Comparison of ENCODE assay signal across 8 mouse cellular contexts in genomic region chr10:60807531-60808185, GRCm38 (mm10). TPM values are rescaled to one million over a fixed set of nuclear protein-coding genes. Genes with fewer than 3 reads are reported as not detected.
DNase-seq lines count a peak whose midpoint lies in the region; ATAC-seq and TF ChIP-seq lines count a peak whose summit lies in the region.

No protein-coding gene starts in this region.

- H3K27me3 ChIP-seq in cerebellum, adult 2 months (ENCODE audit: control insufficient read depth, insufficient read depth, low read length) = no peaks in the 10 kb centered on the region
- no peaks in the 10 kb centered on the region for H3K27me3 ChIP-seq in forebrain, embryonic 11.5 days (ENCODE audit: control insufficient read depth, insufficient read depth, low read length)

- ATAC-seq in forebrain, embryonic 11.5 days (replicated peaks; ENCODE audit: low FRiP score) = no peak; the same call in 1 of the 2 replicates
- no peak for ATAC-seq in frontal cortex, adult (ENCODE audit: low TSS enrichment)

- TF ChIP-seq CTCF in cerebellum, adult 2 months (IDR thresholded peaks at IDR 0.05; ENCODE audit: borderline replicate concordance, insufficient read depth, low read depth, low read length) = no peak

- no peak overlapping the region for H3K27ac ChIP-seq in cerebellum, adult 2 months (ENCODE audit: insufficient read depth, low read length)
- H3K27ac ChIP-seq in forebrain, embryonic 11.5 days (ENCODE audit: low read depth, low read length) = peak overlapping the region; percentile 12; the same call in 1 of the 2 replicates

- H3K4me2 ChIP-seq in forebrain, embryonic 11.5 days (ENCODE audit: low read depth, low read length, severe bottlenecking) = 0 out of 2 replicates have a peak overlapping the region, but pooled peaks have one; percentile 6

- intact Hi-C loops in heart, postnatal 10 days (cut with DNase I) = loop anchor here (2.0 kb wide), 1 partner anchor 23 kb away; the partner anchor contains the start of gene Unc5b

- no peak for TF ChIP-seq POLR2A in cerebellum, adult 2 months (IDR thresholded peaks at IDR 0.05; ENCODE audit: borderline replicate concordance, insufficient read depth, low read length)

- WGBS in cerebellum, adult 2 months = 15% methylated on average over 22 of the region's 22 CpGs
- WGBS in forebrain, embryonic 11.5 days = 30% methylated on average over 22 of the region's 22 CpGs

- peaks cover 77% of the 10 kb centered on the region for H3K4me1 ChIP-seq in cerebellum, adult 2 months (ENCODE audit: control insufficient read depth, insufficient read depth, low read length)
- peaks cover 29% of the 10 kb centered on the region; the same call in 1 of the 2 replicates for H3K4me1 ChIP-seq in forebrain, embryonic 11.5 days (replicated peaks; ENCODE audit: control insufficient read depth, insufficient read depth, low read length)

- no peak overlapping the region for H3K4me3 ChIP-seq in cerebellum, adult 2 months (replicated peaks; ENCODE audit: insufficient read depth, low read depth, low read length)
- no peak overlapping the region for H3K4me3 ChIP-seq in forebrain, embryonic 11.5 days (ENCODE audit: low read depth, low read length)

- H3K36me3 ChIP-seq in forebrain, embryonic 11.5 days (ENCODE audit: control insufficient read depth, insufficient read depth, low read length) = no peaks in the 10 kb centered on the region

- no peaks in the 10 kb centered on the region for H3K9me3 ChIP-seq in forebrain, embryonic 11.5 days (ENCODE audit: control insufficient read depth, low read length)

- peak; percentile 29 to 37 for DNase-seq in cerebellum, postnatal 14 days
- DNase-seq in cerebellum, adult 2 months = no peak
- DNase-seq in forebrain, embryonic 11.5 days (ENCODE audit: low spot score) = no peak
- peak; percentile 87 to 88 for DNase-seq in heart, postnatal 10 days
- DNase-seq in kidney, postnatal 14 days = peak; percentile 81
- DNase-seq in skeletal muscle tissue, adult 2 months (ENCODE audit: low read depth, low spot score) = peak; percentile 67
- DNase-seq in cerebellum, postnatal 25 days = no peak

- H3K9ac ChIP-seq in forebrain, embryonic 11.5 days (ENCODE audit: low read length) = peak overlapping the region; percentile 32; the same call in 1 of the 2 replicates

RNA-seq across cellular contexts. Expression of gene Unc5b, which starts 23.7 kb away (rescaled TPM):
- polyA plus RNA-seq in cerebellum, adult 2 months (2012; rRNA removed) = 44.4 and 44.8 TPM in 2 replicates
- 4.0 TPM in 2 replicates for polyA plus RNA-seq in forebrain, embryonic 11.5 days (2014; fragmentation: Nextera tagmentation; extraction: Ambion mirVana)
- total RNA-seq in heart, postnatal 10 days (2021) = 10 to 100 TPM; 35.3 to 47.0 TPM

RNA-seq across cellular contexts. Expression of gene Slc29a3, which starts 55.1 kb away (rescaled TPM):
- 9.6 and 9.9 TPM in 2 replicates for polyA plus RNA-seq in cerebellum, adult 2 months (2012; rRNA removed)
- 8.0 and 8.9 TPM in 2 replicates for polyA plus RNA-seq in forebrain, embryonic 11.5 days (2014; fragmentation: Nextera tagmentation; extraction: Ambion mirVana)
- total RNA-seq in heart, postnatal 10 days (2021) = 1 to 10 TPM; 6.8 to 7.7 TPM

Comparison
In these comparisons a context has a peak if more than half of its experiments do, and no peak if none do; other contexts are left out.
1. DNase-seq: peak in cerebellum, postnatal 14 days (2 of 2), heart, postnatal 10 days (2 of 2), kidney, postnatal 14 days (single experiment) and skeletal muscle tissue, adult 2 months (single experiment); none in cerebellum, adult 2 months (0 of 2), forebrain, embryonic 11.5 days (single experiment) and cerebellum, postnatal 25 days (0 of 2).